Mouse (Mus musculus): ENCODE measurements around the gene Vmn1r201. TPM values are rescaled to one million over a fixed set of nuclear protein-coding genes. Genes with fewer than 3 reads are reported as not detected.

Gene Vmn1r201
- not detected in 2 replicates for polyA plus RNA-seq (2015; fragmentation: Nextera tagmentation; extraction: Ambion mirVana)

DNA sequence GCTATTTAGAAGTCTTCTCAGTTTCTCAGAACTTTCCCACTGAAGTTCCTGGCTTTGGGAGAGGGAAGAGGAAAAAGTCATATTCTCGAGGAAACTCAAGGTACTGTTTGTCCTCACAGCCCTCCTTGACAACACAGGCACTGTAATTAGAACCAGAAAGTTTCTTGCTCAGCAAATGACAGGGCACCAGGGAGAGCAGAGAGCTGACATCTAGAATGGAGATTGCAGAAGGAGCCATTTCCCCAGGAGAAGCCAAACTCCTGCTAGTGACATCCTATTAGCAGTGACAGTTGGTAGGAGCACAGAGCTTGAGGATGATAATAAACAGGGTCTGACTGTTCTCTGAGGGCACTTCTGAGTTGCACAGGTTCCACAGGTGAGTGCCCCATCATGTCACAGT lies at the start of gene Vmn1r201:
TSS of gene Vmn1r201 (plus strand) at position 301 of the 400 bp plus-strand sequence.
- H3K4me2 ChIP-seq (ENCODE audit: low read depth, low read length), result no peak within 1 kb of the TSS
- no peaks in the 10 kb centered on the region for H3K9me3 ChIP-seq (replicated peaks; ENCODE audit: control insufficient read depth, low read length)
- H3K9ac ChIP-seq (ENCODE audit: low read depth, low read length), result no peak within 1 kb of the TSS
- H3K27me3 ChIP-seq (ENCODE audit: control insufficient read depth, insufficient read depth, low read depth, low read length), result no peaks in the 10 kb centered on the region
- H3K27ac ChIP-seq (ENCODE audit: low read length), result no peak within 1 kb of the TSS
- H3K36me3 ChIP-seq (ENCODE audit: control insufficient read depth, insufficient read depth), result no peaks in the 10 kb centered on the region
- no peak for ATAC-seq (ENCODE audit: low read depth)
- H3K4me1 ChIP-seq (ENCODE audit: control insufficient read depth, low read depth, low read length), result no peaks in the 10 kb centered on the region
- whole genome bisulfite sequencing (ENCODE audit: insufficient replicate concordance), result 31% methylated on average over 1 of the region's 1 CpGs
- H3K4me3 ChIP-seq (ENCODE audit: low read depth, low read length), result no peak within 1 kb of the TSS

DNA sequence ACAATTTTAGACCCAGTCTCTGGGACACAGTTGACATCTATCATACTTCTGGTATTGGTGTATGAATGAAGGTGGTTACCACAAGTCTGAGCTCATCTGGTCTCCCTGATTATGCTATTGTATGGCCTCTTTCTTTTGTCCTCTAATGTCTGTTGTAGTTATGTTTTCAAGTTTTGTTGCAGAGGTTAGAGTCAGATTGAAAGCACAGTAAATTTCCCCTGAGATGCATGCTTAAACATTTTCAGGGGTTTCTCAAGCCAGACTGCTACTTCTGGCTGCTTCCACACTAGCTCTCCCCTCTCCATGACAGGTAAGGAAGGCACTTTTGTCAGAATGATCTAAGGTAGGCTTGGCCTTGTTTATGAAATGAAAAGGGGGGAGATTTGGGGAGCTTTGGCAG lies 16.6 kb upstream of the Vmn1r201 start:
- no peaks in the 10 kb centered on the region for H3K9me3 ChIP-seq (replicated peaks; ENCODE audit: control insufficient read depth, low read length)
- no peaks in the 10 kb centered on the region for H3K36me3 ChIP-seq (ENCODE audit: control insufficient read depth, insufficient read depth)
- ATAC-seq (ENCODE audit: low read depth), result no peak
- no peak overlapping the region for H3K27ac ChIP-seq (ENCODE audit: low read length)
- no peak overlapping the region for H3K4me3 ChIP-seq (ENCODE audit: low read depth, low read length)
- H3K4me2 ChIP-seq (ENCODE audit: low read depth, low read length), result no peak overlapping the region
- no peaks in the 10 kb centered on the region for H3K27me3 ChIP-seq (ENCODE audit: control insufficient read depth, insufficient read depth, low read depth, low read length)
- H3K9ac ChIP-seq (ENCODE audit: low read depth, low read length), result no peak overlapping the region
- H3K4me1 ChIP-seq (ENCODE audit: control insufficient read depth, low read depth, low read length), result no peaks in the 10 kb centered on the region

- H3K9me3 ChIP-seq (replicated peaks; ENCODE audit: control insufficient read depth, low read length), result no peaks in the 10 kb centered on the region
- ATAC-seq (ENCODE audit: low read depth), result no peak
- no peaks in the 10 kb centered on the region for H3K27me3 ChIP-seq (ENCODE audit: control insufficient read depth, insufficient read depth, low read depth, low read length)
- H3K4me3 ChIP-seq (ENCODE audit: low read depth, low read length), result no peak overlapping the region
- no peak overlapping the region for H3K27ac ChIP-seq (ENCODE audit: low read length)
- H3K4me1 ChIP-seq (ENCODE audit: control insufficient read depth, low read depth, low read length), result no peaks in the 10 kb centered on the region
- WGBS (ENCODE audit: insufficient replicate concordance), result 62% methylated on average over 3 of the region's 3 CpGs
- no peak overlapping the region for H3K9ac ChIP-seq (ENCODE audit: low read depth, low read length)
- H3K36me3 ChIP-seq (ENCODE audit: control insufficient read depth, insufficient read depth), result no peaks in the 10 kb centered on the region
- no peak overlapping the region for H3K4me2 ChIP-seq (ENCODE audit: low read depth, low read length)
Observed at GRCm38 (mm10) chr13:22502431-22502830, 30.7 kb downstream of the Vmn1r201 start.

GRCm38 (mm10) chr13:22505281-22505680 lies 33.6 kb downstream of the Vmn1r201 start, which contains the start of gene Vmn1r202:
Gene Vmn1r202, minus strand, starts transcription at chr13:22505381.
- Histone ChIP-seq H3K27ac (ENCODE audit: low read length) (no peak within 1 kb of the TSS), H3K4me3 (ENCODE audit: low read depth, low read length) (no peak within 1 kb of the TSS), H3K4me1 (ENCODE audit: control insufficient read depth, low read depth, low read length) (no peaks in the 10 kb centered on the region), H3K4me2 (ENCODE audit: low read depth, low read length) (no peak within 1 kb of the TSS), H3K9me3 (replicated peaks; ENCODE audit: control insufficient read depth, low read length) (no peaks in the 10 kb centered on the region), H3K9ac (ENCODE audit: low read depth, low read length) (no peak within 1 kb of the TSS), H3K36me3 (ENCODE audit: control insufficient read depth, insufficient read depth) (no peaks in the 10 kb centered on the region), H3K27me3 (ENCODE audit: control insufficient read depth, insufficient read depth, low read depth, low read length) (no peaks in the 10 kb centered on the region)
- no peak for ATAC-seq (ENCODE audit: low read depth)

DNA sequence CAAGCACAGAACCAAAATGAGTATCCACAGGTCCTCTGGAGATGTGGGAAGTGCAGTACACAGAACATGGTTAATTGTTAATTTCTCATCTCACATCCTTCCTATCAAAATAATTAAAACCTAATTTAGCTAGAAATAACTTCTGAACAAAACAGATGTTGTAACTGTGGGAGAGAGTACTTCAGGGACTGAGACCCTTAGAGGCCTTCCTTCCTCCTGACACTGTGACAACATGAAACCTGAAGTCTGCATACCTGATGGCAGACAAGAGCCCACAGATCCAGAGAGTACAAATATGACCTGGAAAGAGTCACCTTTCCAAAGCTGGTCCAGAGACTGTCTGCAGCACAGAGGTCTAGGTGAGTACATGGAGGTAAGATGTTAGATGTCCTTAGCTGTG lies 46.1 kb downstream of the Vmn1r201 start, which contains the start of gene Vmn1r203:
TSS of gene Vmn1r203 (plus strand) at position 301 of the 400 bp plus-strand sequence.
- H3K4me1 ChIP-seq (ENCODE audit: control insufficient read depth, low read depth, low read length), result no peaks in the 10 kb centered on the region
- no peak within 1 kb of the TSS for H3K4me2 ChIP-seq (ENCODE audit: low read depth, low read length)
- no peaks in the 10 kb centered on the region for H3K9me3 ChIP-seq (replicated peaks; ENCODE audit: control insufficient read depth, low read length)
- H3K4me3 ChIP-seq (ENCODE audit: low read depth, low read length), result no peak within 1 kb of the TSS
- H3K9ac ChIP-seq (ENCODE audit: low read depth, low read length), result no peak within 1 kb of the TSS
- no peaks in the 10 kb centered on the region for H3K27me3 ChIP-seq (ENCODE audit: control insufficient read depth, insufficient read depth, low read depth, low read length)
- no peak for ATAC-seq (ENCODE audit: low read depth)
- no peak within 1 kb of the TSS for H3K27ac ChIP-seq (ENCODE audit: low read length)
- no peaks in the 10 kb centered on the region for H3K36me3 ChIP-seq (ENCODE audit: control insufficient read depth, insufficient read depth)

Other genes with a start within 250 kb of the Vmn1r201 start
- not detected in 2 replicates for gene Vmn1r193, start 248.8 kb upstream of the Vmn1r201 start, polyA plus RNA-seq (2015; fragmentation: Nextera tagmentation; extraction: Ambion mirVana)
- not detected in 2 replicates for gene Vmn1r194, start 227.7 kb upstream of the Vmn1r201 start, polyA plus RNA-seq (2015; fragmentation: Nextera tagmentation; extraction: Ambion mirVana)
- not detected in 2 replicates for gene Vmn1r195, start 201.4 kb upstream of the Vmn1r201 start, polyA plus RNA-seq (2015; fragmentation: Nextera tagmentation; extraction: Ambion mirVana)
- not detected in 2 replicates for gene Vmn1r196, start 182.0 kb upstream of the Vmn1r201 start, polyA plus RNA-seq (2015; fragmentation: Nextera tagmentation; extraction: Ambion mirVana)
- not detected in 2 replicates for gene Vmn1r197, start 147.3 kb upstream of the Vmn1r201 start, polyA plus RNA-seq (2015; fragmentation: Nextera tagmentation; extraction: Ambion mirVana)
- not detected in 2 replicates for gene Vmn1r198, start 121.6 kb upstream of the Vmn1r201 start, polyA plus RNA-seq (2015; fragmentation: Nextera tagmentation; extraction: Ambion mirVana)
- gene Vmn1r199, start 92.1 kb upstream of the Vmn1r201 start, polyA plus RNA-seq (2015; fragmentation: Nextera tagmentation; extraction: Ambion mirVana), result not detected in 2 replicates
- not detected in 2 replicates for gene Vmn1r200, start 81.5 kb upstream of the Vmn1r201 start, polyA plus RNA-seq (2015; fragmentation: Nextera tagmentation; extraction: Ambion mirVana)
- gene Vmn1r202, start 33.5 kb downstream of the Vmn1r201 start, polyA plus RNA-seq (2015; fragmentation: Nextera tagmentation; extraction: Ambion mirVana), result not detected in 2 replicates
- not detected in 2 replicates for gene Vmn1r203, start 46.2 kb downstream of the Vmn1r201 start, polyA plus RNA-seq (2015; fragmentation: Nextera tagmentation; extraction: Ambion mirVana)
- gene Vmn1r204, start 81.3 kb downstream of the Vmn1r201 start, polyA plus RNA-seq (2015; fragmentation: Nextera tagmentation; extraction: Ambion mirVana), result not detected in 2 replicates
- gene Vmn1r205, start 121.1 kb downstream of the Vmn1r201 start, polyA plus RNA-seq (2015; fragmentation: Nextera tagmentation; extraction: Ambion mirVana), result not detected in 2 replicates
- gene Vmn1r206, start 152.3 kb downstream of the Vmn1r201 start, polyA plus RNA-seq (2015; fragmentation: Nextera tagmentation; extraction: Ambion mirVana), result not detected in 2 replicates